Mouse (Mus musculus): Measurements from ENCODE around the gene Acsl1.

Acsl1 gene

DNA sequence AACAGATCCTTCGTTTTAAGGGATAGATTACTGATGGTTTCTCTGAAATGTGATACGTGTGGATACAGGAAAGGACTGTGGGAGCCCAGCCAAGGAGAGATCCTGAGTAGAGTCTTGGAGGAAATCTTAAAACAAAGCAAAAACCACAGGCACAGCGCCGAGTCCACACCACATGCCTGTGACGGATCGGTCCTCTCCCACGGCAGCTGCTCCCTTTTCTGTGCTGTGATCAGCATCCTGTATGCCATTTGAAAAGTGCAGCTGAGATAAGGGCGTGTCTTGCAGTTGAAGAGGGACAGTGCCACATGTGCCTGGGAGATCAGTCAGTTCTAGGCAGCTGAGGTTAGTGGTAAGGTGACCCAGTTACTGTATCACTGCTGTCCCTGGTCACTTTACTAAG is 41.7 kb downstream of the Acsl1 start:
- TF ChIP-seq GATA4 (IDR thresholded peaks at IDR 0.05; ENCODE audit: insufficient replicate concordance, low read length) = no peak

DNA sequence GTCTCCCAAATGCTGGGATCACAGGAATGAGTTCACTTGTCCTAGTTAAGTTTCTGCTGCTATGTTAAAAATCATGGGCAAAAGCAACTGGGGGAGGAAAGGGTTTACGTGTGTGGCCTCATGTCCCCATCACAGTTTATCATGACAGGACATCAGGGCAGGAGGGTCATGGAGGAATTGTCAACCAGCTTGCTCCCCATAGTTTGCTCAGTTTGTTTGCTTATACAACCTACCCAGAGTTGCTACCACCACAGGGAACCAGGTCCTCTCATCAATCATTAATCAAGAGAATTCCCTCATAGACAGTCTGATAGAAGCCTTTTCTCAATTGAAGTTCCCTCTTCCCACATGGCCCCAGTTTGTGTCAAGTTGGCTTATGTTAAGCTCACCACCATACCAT is 43.2 kb downstream of the Acsl1 start:
- TF ChIP-seq GATA4 (IDR thresholded peaks at IDR 0.05; ENCODE audit: insufficient replicate concordance, low read length) = peak; percentile 86; the same call in 1 of the 2 replicates

DNA sequence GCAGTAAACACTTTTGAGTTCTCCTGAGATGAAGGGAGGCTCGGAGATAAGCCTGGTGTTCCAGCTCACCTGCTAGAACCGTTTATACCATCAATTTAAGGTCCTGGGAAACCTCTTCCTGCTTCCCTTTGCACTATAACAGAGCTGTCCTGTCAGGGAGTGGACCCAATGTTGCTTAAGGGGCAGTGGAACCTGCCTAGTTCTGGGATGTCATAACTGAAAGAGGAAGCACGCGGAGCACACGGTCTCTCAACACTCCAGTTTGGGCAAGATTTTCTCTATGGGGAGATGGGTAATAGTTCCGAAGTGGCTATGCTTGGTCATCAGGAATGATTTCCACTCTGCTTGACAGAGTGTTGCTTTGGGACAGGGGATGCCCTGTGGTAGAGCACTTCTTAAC is 49.8 kb downstream of the Acsl1 start:
- no peak for TF ChIP-seq GATA4 (IDR thresholded peaks at IDR 0.05; ENCODE audit: insufficient replicate concordance, low read length)

DNA sequence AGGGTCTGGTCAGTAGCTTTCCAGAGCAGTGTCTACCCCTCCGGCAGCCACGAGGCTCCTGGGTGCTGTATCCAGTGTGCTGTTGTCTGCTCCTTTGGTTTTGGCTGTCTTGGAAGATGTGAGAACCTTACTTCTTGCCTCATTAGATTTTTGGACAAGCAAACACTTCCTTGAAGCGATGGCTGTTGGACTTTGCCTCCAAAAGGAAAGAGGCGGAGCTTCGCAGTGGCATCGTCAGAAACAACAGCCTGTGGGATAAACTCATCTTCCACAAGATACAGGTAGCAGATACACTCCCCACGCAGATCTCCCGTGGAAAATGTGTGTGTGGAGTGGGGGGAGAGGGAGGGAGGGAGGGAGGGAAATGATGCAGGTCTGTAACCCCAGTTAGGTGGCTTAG is 55.3 kb downstream of the Acsl1 start:
- TF ChIP-seq GATA4 (IDR thresholded peaks at IDR 0.05; ENCODE audit: insufficient replicate concordance, low read length) = no peak

- no peak for TF ChIP-seq GATA4 (IDR thresholded peaks at IDR 0.05; ENCODE audit: insufficient replicate concordance, low read length)
Observed at GRCm38 (mm10) chr8:46526821-46527220, 56.0 kb downstream of the Acsl1 start.

GRCm38 (mm10) chr8:46529508-46529907 is 58.7 kb downstream of the Acsl1 start:
- TF ChIP-seq GATA4 (IDR thresholded peaks at IDR 0.05; ENCODE audit: insufficient replicate concordance, low read length) = no peak

DNA sequence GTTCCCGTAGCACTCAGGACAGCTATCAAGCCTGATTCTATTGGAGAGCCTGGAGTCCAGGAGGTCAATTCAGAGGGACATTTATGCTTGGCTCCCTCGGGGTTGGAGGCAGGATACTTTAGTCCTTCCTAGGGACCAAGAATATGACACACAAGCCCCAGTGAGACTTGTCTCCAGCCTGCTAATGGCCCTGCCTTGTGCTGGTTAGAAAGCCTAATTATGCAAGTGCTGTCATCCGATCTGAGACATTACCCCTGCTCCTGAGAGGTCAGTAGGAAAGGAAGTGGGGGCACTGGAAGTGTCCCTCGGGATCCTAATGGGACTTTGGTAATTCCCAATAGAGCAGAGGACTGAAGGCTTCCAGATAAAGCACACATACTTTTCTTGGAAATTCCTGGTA is 59.7 kb downstream of the Acsl1 start:
- TF ChIP-seq GATA4 (IDR thresholded peaks at IDR 0.05; ENCODE audit: insufficient replicate concordance, low read length) = no peak

GRCm38 (mm10) chr8:46533926-46534325 is 63.1 kb downstream of the Acsl1 start:
- TF ChIP-seq GATA4 (IDR thresholded peaks at IDR 0.05; ENCODE audit: insufficient replicate concordance, low read length) = no peak

GRCm38 (mm10) chr8:46539701-46540100 is 68.9 kb downstream of the Acsl1 start:
- no peak for TF ChIP-seq GATA4 (IDR thresholded peaks at IDR 0.05; ENCODE audit: insufficient replicate concordance, low read length)

DNA sequence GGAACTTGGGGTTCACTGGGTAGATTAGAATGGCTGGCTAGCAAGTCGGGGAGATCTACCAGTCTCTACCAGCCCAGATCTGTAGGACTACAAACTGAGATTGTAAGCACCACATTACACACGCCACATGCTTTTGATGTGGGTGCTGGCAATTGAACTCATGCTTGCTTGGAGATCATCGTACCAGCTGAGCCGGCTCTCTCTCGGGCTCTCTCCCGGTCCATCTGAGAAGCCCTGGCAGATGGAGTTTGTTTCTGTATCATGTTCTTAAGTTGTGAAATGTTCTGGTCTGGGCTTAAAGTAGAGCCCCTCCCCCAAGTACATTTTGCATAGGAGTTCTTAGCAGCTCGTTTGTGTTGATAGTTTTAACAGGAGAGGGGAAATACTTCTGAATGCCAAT is 72.4 kb downstream of the Acsl1 start:
- TF ChIP-seq GATA4 (IDR thresholded peaks at IDR 0.05; ENCODE audit: insufficient replicate concordance, low read length) = no peak

DNA sequence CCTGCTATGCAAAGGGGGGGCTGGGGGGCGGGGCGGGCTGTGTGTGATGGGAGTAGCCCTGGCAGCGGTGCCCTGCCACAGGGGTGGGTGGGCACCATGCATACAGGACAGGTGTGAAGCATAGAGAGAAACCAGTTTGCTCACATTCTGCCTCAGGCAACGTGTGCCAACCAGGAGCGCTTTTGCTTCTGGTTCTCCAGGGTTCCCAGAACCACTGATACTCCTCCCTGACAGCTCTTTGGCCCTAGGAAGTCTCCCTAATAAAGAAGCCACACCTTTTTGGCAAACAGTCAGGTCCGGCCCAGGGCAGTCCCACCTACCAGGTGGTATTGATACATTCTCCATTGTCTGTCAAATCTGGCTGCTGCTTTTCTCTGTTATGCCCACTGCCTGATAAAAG is 72.8 kb downstream of the Acsl1 start:
- TF ChIP-seq GATA4 (IDR thresholded peaks at IDR 0.05; ENCODE audit: insufficient replicate concordance, low read length) = no peak

- no peak for TF ChIP-seq GATA4 (IDR thresholded peaks at IDR 0.05; ENCODE audit: insufficient replicate concordance, low read length)
Observed at GRCm38 (mm10) chr8:46545854-46546253, 75.0 kb downstream of the Acsl1 start.

- no peak for TF ChIP-seq GATA4 (IDR thresholded peaks at IDR 0.05; ENCODE audit: insufficient replicate concordance, low read length)
Observed at GRCm38 (mm10) chr8:46546431-46547176, 75.8 kb downstream of the Acsl1 start.

- TF ChIP-seq GATA4 (IDR thresholded peaks at IDR 0.05; ENCODE audit: insufficient replicate concordance, low read length) = no peak
Observed at GRCm38 (mm10) chr8:46547245-46547644, 76.4 kb downstream of the Acsl1 start.

GRCm38 (mm10) chr8:46550058-46550457 is 79.2 kb downstream of the Acsl1 start:
- TF ChIP-seq GATA4 (IDR thresholded peaks at IDR 0.05; ENCODE audit: insufficient replicate concordance, low read length) = no peak

GRCm38 (mm10) chr8:46551029-46551428 is 80.2 kb downstream of the Acsl1 start:
- TF ChIP-seq GATA4 (IDR thresholded peaks at IDR 0.05; ENCODE audit: insufficient replicate concordance, low read length) = no peak

Measured in liver, adult (tissue).